Mouse (Mus musculus): ENCODE results near the gene Cactin.

Gene Cactin

GRCm38 (mm10) chr10:81298369-81299100 lies 22.4 kb upstream of the Cactin start:
- DNase-seq = no peak

- DNase-seq = no peak
Measured at GRCm38 (mm10) chr10:81299585-81300351, 21.1 kb upstream of the Cactin start.

GRCm38 (mm10) chr10:81300352-81300907 lies 20.5 kb upstream of the Cactin start:
- no peak for DNase-seq

GRCm38 (mm10) chr10:81301321-81301720 lies 19.6 kb upstream of the Cactin start:
- peak; percentile 73 for DNase-seq

- no peak for DNase-seq
Measured at GRCm38 (mm10) chr10:81302288-81302687, 18.6 kb upstream of the Cactin start.

GRCm38 (mm10) chr10:81302781-81303218 lies 18.1 kb upstream of the Cactin start:
- DNase-seq = no peak

GRCm38 (mm10) chr10:81303258-81303657 lies 17.6 kb upstream of the Cactin start:
- no peak for DNase-seq

- DNase-seq = no peak
Measured at GRCm38 (mm10) chr10:81303761-81304160, 17.1 kb upstream of the Cactin start.

- DNase-seq = peak; percentile 70
Measured at GRCm38 (mm10) chr10:81304597-81305238, 16.2 kb upstream of the Cactin start.

GRCm38 (mm10) chr10:81305663-81306062 lies 15.2 kb upstream of the Cactin start:
- no peak for DNase-seq

GRCm38 (mm10) chr10:81306173-81306668 lies 14.7 kb upstream of the Cactin start:
- DNase-seq = no peak

- DNase-seq = no peak
Measured at GRCm38 (mm10) chr10:81306837-81307682, 13.8 kb upstream of the Cactin start.

- DNase-seq = no peak
Measured at GRCm38 (mm10) chr10:81309571-81309970, 11.3 kb upstream of the Cactin start.

GRCm38 (mm10) chr10:81313581-81313980 lies 7.3 kb upstream of the Cactin start:
- DNase-seq = peak; percentile 37

- DNase-seq = no peak
Measured at GRCm38 (mm10) chr10:81314201-81314600, 6.7 kb upstream of the Cactin start.

GRCm38 (mm10) chr10:81315587-81315986 lies 5.3 kb upstream of the Cactin start:
- DNase-seq = no peak

GRCm38 (mm10) chr10:81316338-81317060 lies 4.4 kb upstream of the Cactin start:
- peak; percentile 39 for DNase-seq

- peak; percentile 39 for DNase-seq
Measured at GRCm38 (mm10) chr10:81317273-81317672, 3.6 kb upstream of the Cactin start.

GRCm38 (mm10) chr10:81318589-81319329 lies 2.1 kb upstream of the Cactin start:
- no peak for DNase-seq

- no peak for DNase-seq
Measured at GRCm38 (mm10) chr10:81319330-81319699, 1.6 kb upstream of the Cactin start.

Data from cerebellum, adult 11 months (tissue).